Mouse (Mus musculus) limb, embryonic 14.5 days (tissue): ENCODE measurements around the gene Pcnx3. TPM values are rescaled to one million over a fixed set of nuclear protein-coding genes. Genes with fewer than 3 reads are reported as not detected.

ENCODE experiments used
- ATAC-seq: fragments of 200-750 bp; cut with Nextera tagmentation; 2 replicates; pipeline ENCODE4 v1.8.0; 2017; ENCODE audit warnings: low read depth, moderate number of reproducible peaks, moderate TSS enrichment; ENCODE audit not compliant: low FRiP score
- DNase-seq: peaks from one replicate; pipeline ENCODE4 v3.0.0-alpha.2; 2015; ENCODE audit warnings: low spot score
- H3K27ac ChIP-seq: fragments of 300-500 bp; sonication (generic); replicated peaks from 2 replicates; pipeline ENCODE4 v1.5.1; 2014; ENCODE audit warnings: low read depth, mild to moderate bottlenecking, low read length, moderate library complexity, mixed read lengths
- H3K27me3 ChIP-seq: fragments of 300-500 bp; sonication (generic); 2 replicates; pipeline ENCODE4 v1.6.1; 2014; ENCODE audit warnings: low read length, mixed read lengths; ENCODE audit not compliant: control insufficient read depth, insufficient read depth
- H3K36me3 ChIP-seq: fragments of 300-500 bp; sonication (generic); 2 replicates; pipeline ENCODE4 v1.6.1; 2014; ENCODE audit warnings: mild to moderate bottlenecking, low read length, moderate library complexity, mixed read lengths; ENCODE audit not compliant: control insufficient read depth, insufficient read depth
- H3K4me1 ChIP-seq: fragments of 300-500 bp; sonication (generic); 2 replicates; pipeline ENCODE4 v1.6.1; 2014; ENCODE audit warnings: antibody characterized with exemption, low read length, mixed read lengths; ENCODE audit not compliant: control insufficient read depth, insufficient read depth
- H3K4me2 ChIP-seq: fragments of 300-500 bp; sonication (generic); replicated peaks from 2 replicates; pipeline ENCODE4 v1.6.1; 2014; ENCODE audit warnings: low read depth, mild to moderate bottlenecking, low read length, moderate library complexity; ENCODE audit not compliant: severe bottlenecking
- H3K4me3 ChIP-seq: fragments of 300-500 bp; sonication (generic); replicated peaks from 2 replicates; pipeline ENCODE4 v1.5.1; 2014; ENCODE audit warnings: low read length
- H3K9ac ChIP-seq: fragments of 300-500 bp; sonication (generic); 2 replicates; pipeline ENCODE4 v1.6.1; 2014; ENCODE audit warnings: mild to moderate bottlenecking, low read depth, low read length, moderate library complexity; ENCODE audit not compliant: severe bottlenecking
- H3K9me3 ChIP-seq: fragments of 300-500 bp; sonication (generic); 2 replicates; pipeline ENCODE4 v1.6.1; 2016; ENCODE audit warnings: low read length; ENCODE audit not compliant: control insufficient read depth
- POLR2A ChIP-seq: fragments of 200-500 bp; IDR thresholded peaks from 2 replicates; pipeline ENCODE4 v1.8.0; 2012; ENCODE audit warnings: inconsistent platforms, mild to moderate bottlenecking, moderate library complexity, borderline replicate concordance; ENCODE audit not compliant: insufficient read depth, insufficient read length; ENCODE audit errors: extremely low read depth
- WGBS: fragments of 180-500 bp; shearing (Covaris S2); extraction: QIAGEN DNeasy Blood & Tissue Kit; methylation state at CpG from one replicate; pipeline ENCODE4 v1.1.7; 2014; 5-methylcytosine and 5-hydroxymethylcytosine counted together
- polyA plus RNA-seq, 2 experiments: library from polyadenylated mRNA; depleted of rRNA in 1 of 2; stranded (reverse) in 1 of 2; unstranded in 1 of 2; fragments of >200 nt; fragmentation: Nextera tagmentation in 1 of 2; extraction: Ambion mirVana in 1 of 2; gene quantifications; 2 replicates each; pipeline versions ENCODE4 v1.2.1 to v1.2.3; 2012 to 2014

Pcnx3 gene
- polyA plus RNA-seq, 2 experiments = 31.8 to 101 TPM

DNA sequence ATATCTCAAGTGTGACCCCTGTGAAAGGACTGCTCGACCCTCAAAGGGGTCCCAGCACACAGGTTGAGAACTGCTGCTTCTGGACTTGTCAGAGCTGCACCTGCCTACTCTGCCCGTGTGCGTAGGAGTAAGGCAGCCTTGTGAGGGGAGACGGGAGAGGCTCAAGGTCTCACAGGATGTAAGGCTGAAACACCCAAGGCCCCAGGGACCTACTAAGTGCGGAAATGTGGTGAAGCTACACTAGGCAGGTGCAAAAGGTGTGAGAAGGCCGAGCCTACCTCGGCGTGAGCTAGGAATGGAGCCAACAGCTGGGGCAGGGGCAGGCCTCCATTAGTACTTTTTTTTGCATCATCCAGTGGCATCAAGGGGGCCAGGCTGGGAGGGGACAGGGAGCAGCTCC, 26.4 kb downstream of the Pcnx3 start:
- no peak for TF ChIP-seq POLR2A
- Histone ChIP-seq H3K27me3 (no peaks in the 10 kb centered on the region), H3K4me1 (peaks cover 15% of the 10 kb centered on the region), H3K4me3 (peak overlapping the region; percentile 46), H3K9ac (peak overlapping the region; percentile 54; the same call in 1 of the 2 replicates), H3K4me2 (peak overlapping the region; percentile 50), H3K9me3 (no peaks in the 10 kb centered on the region), H3K36me3 (peaks cover 49% of the 10 kb centered on the region), H3K27ac (peak overlapping the region; percentile 80)
- DNase-seq (no peak), ATAC-seq (no peak)
- 60% methylated on average over 8 of the region's 8 CpGs for WGBS

- H3K36me3 ChIP-seq = peaks cover 42% of the 10 kb centered on the region
Measured at GRCm38 (mm10) chr19:5660942-5661751, 27.6 kb downstream of the Pcnx3 start.

GRCm38 (mm10) chr19:5654720-5655298, 33.9 kb downstream of the Pcnx3 start:
- no peak for TF ChIP-seq POLR2A
- no peak for DNase-seq
- peaks cover 14% of the 10 kb centered on the region for H3K4me1 ChIP-seq
- H3K4me2 ChIP-seq = peak overlapping the region; percentile 79
- H3K36me3 ChIP-seq = peaks cover 47% of the 10 kb centered on the region
- no peaks in the 10 kb centered on the region for H3K9me3 ChIP-seq
- H3K4me3 ChIP-seq = peak overlapping the region; percentile 42
- H3K27me3 ChIP-seq = peaks cover 18% of the 10 kb centered on the region; the same call in 1 of the 2 replicates
- no peak overlapping the region for H3K27ac ChIP-seq
- no peak; the same call in 1 of the 2 replicates for ATAC-seq
- H3K9ac ChIP-seq = peak overlapping the region; percentile 52
- whole genome bisulfite sequencing = 10% methylated on average over 43 of the region's 43 CpGs

More at GRCm38 (mm10) chr19:5660942-5661751, 27.6 kb downstream of the Pcnx3 start:
- TF ChIP-seq POLR2A = no peak
- H3K9me3 ChIP-seq = no peaks in the 10 kb centered on the region
- ATAC-seq (no peak), DNase-seq (no peak)
- no peak overlapping the region for H3K27ac ChIP-seq
- no peaks in the 10 kb centered on the region for H3K27me3 ChIP-seq
- H3K4me1 ChIP-seq = peaks cover 15% of the 10 kb centered on the region
- H3K4me2 ChIP-seq = peak overlapping the region; percentile 11
- H3K9ac ChIP-seq = 0 out of 2 replicates have a peak overlapping the region, but pooled peaks have one; percentile 21
- WGBS = 86% methylated on average over 16 of the region's 16 CpGs
- no peak overlapping the region for H3K4me3 ChIP-seq

DNA sequence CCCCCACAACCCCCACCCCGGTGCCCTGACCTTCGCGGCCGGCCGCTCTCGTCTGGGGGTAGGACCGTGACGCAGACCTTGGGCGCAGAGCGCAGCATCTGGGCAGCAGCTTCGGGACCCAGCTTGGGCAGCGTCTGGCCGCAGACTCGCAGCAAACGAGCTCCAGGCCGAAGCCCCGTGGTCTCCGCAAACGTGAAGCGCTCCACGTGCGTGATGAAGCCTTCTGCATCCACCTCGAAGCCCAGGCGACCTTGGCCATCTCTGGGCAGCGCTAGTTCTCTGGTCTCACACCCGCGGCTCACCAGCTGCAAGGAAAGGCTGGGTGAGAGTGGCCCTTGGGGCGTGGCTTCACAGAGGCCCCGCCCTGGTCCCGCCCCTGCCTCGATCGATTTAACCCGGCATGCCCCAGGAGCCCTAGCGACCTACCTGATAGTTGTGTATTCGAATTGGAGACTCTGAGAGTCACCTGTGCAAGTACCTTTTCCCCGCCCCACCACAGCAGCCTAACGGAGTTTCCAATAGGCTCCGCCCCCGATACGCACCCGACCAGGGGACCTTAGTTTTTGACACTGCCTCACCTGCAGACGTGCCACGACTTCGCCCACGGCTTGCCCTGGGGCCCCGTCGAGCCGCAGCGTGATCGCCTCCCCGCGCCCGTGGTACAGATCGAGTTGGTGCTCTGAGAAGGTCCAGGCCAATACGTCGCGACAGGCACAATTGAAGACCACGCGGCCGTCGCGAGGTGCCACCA, 34.6 kb downstream of the Pcnx3 start:
- Histone ChIP-seq H3K4me1 (peaks cover 14% of the 10 kb centered on the region), H3K27me3 (peaks cover 18% of the 10 kb centered on the region; the same call in 1 of the 2 replicates), H3K9ac (peak overlapping the region; percentile 52), H3K27ac (no peak overlapping the region), H3K9me3 (no peaks in the 10 kb centered on the region), H3K36me3 (peaks cover 47% of the 10 kb centered on the region), H3K4me3 (peak overlapping the region; percentile 42), H3K4me2 (peak overlapping the region; percentile 79)
- ATAC-seq = peak; percentile 60; the same call in 1 of the 2 replicates
- DNase-seq = no peak
- no peak for TF ChIP-seq POLR2A
- 8% methylated on average over 55 of the region's 62 CpGs for WGBS

GRCm38 (mm10) chr19:5652570-5652969, 36.1 kb downstream of the Pcnx3 start:
- Histone ChIP-seq H3K36me3 (peaks cover 43% of the 10 kb centered on the region), H3K4me2 (no peak overlapping the region), H3K9me3 (no peaks in the 10 kb centered on the region), H3K4me1 (peaks cover 22% of the 10 kb centered on the region), H3K9ac (no peak overlapping the region), H3K4me3 (no peak overlapping the region), H3K27me3 (peaks cover 18% of the 10 kb centered on the region; the same call in 1 of the 2 replicates), H3K27ac (no peak overlapping the region)
- no peak for TF ChIP-seq POLR2A
- no peak for ATAC-seq
- WGBS = 83% methylated on average over 6 of the region's 6 CpGs
- no peak for DNase-seq
